Mouse (Mus musculus) liver, embryonic 14.5 days (tissue): ENCODE results near the gene Cyp2s1.

ENCODE experiments used
- CTCF ChIP-seq: IDR thresholded peaks from 2 replicates; pipeline ENCODE4 v1.5.1; 2016; ENCODE audit warnings: antibody characterized with exemption, low read depth, control low read depth
- EP300 ChIP-seq: IDR thresholded peaks from 2 replicates; pipeline ENCODE4 v1.6.1; 2016; ENCODE audit warnings: antibody characterized with exemption, low read depth

DNA sequence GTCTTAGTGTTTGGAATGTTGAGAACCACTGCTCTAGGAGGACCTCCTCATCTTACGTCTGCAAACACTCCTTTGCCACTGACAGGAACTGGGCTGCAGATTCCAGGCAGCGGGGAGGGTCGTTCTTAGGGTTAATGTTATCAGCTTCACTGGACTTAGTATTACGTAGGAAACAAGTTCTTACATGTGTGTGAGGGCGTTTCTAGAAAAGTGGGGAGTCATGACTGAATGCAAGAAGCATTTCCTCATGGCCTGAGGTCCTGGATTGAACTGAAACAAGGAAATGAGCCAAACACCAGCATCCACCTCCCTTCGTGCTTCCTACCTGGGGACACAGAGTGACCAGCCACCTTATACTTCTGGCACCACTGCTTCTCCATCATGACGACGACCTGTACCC, 27.7 kb upstream of the Cyp2s1 start:
- TF ChIP-seq CTCF: no peak
- TF ChIP-seq EP300: no peak
